Mouse (Mus musculus) embryonic facial prominence, embryonic 11.5 days (tissue): Measurements from ENCODE around the gene Gna11. TPM values are rescaled to one million over a fixed set of nuclear protein-coding genes. Genes with fewer than 3 reads are reported as not detected.

Source experiments
- ATAC-seq: fragments of 200-750 bp; cut with Nextera tagmentation; replicated peaks from 2 replicates; pipeline ENCODE4 v1.8.0; 2017; ENCODE audit warnings: low read depth; ENCODE audit not compliant: insufficient number of reproducible peaks, low FRiP score, low TSS enrichment
- DNase-seq: peaks from one replicate; pipeline ENCODE4 v3.0.0-alpha.2; 2015; ENCODE audit warnings: low spot score
- H3K27ac ChIP-seq: fragments of 300-500 bp; sonication (generic); replicated peaks from 2 replicates; pipeline ENCODE4 v1.5.1; 2014; ENCODE audit warnings: mild to moderate bottlenecking, low read depth, low read length, control low read depth
- H3K27me3 ChIP-seq: fragments of 300-500 bp; sonication (generic); 2 replicates; pipeline ENCODE4 v1.6.1; 2014; ENCODE audit warnings: mild to moderate bottlenecking, low read length, moderate library complexity, mixed read lengths; ENCODE audit not compliant: control insufficient read depth, insufficient read depth
- H3K36me3 ChIP-seq: fragments of 300-500 bp; sonication (generic); replicated peaks from 2 replicates; pipeline ENCODE4 v1.6.1; 2014; ENCODE audit warnings: low read depth, mild to moderate bottlenecking, low read length, moderate library complexity, mixed read lengths; ENCODE audit not compliant: control insufficient read depth, insufficient read depth
- H3K4me1 ChIP-seq: fragments of 300-500 bp; sonication (generic); 2 replicates; pipeline ENCODE4 v1.6.1; 2014; ENCODE audit warnings: low read length, mixed read lengths; ENCODE audit not compliant: control insufficient read depth, insufficient read depth
- H3K4me2 ChIP-seq: fragments of 300-500 bp; sonication (generic); 2 replicates; pipeline ENCODE4 v1.6.1; 2014; ENCODE audit warnings: low read depth, mild to moderate bottlenecking, control low read depth, low read length, moderate library complexity
- H3K4me3 ChIP-seq: fragments of 300-500 bp; sonication (generic); 2 replicates; pipeline ENCODE4 v1.5.1; 2014; ENCODE audit warnings: low read depth, low read length, control low read depth
- H3K9ac ChIP-seq: fragments of 300-500 bp; sonication (generic); replicated peaks from 2 replicates; pipeline ENCODE4 v1.6.1; 2014; ENCODE audit warnings: mild to moderate bottlenecking, control low read depth, low read length
- H3K9me3 ChIP-seq: fragments of 300-500 bp; sonication (generic); replicated peaks from 2 replicates; pipeline ENCODE4 v1.6.1; 2016; ENCODE audit warnings: mild to moderate bottlenecking, low read length, inconsistent platforms, mixed read lengths; ENCODE audit not compliant: control insufficient read depth
- WGBS: fragments of 180-500 bp; shearing (Covaris S2); extraction: QIAGEN DNeasy Blood & Tissue Kit; methylation state at CpG from one replicate; pipeline ENCODE4 v1.1.7; 2014; 5-methylcytosine and 5-hydroxymethylcytosine counted together
- polyA plus RNA-seq: library from polyadenylated mRNA; unstranded; fragments of >200 nt; fragmentation: Nextera tagmentation; extraction: Ambion mirVana; gene quantifications from 2 replicates; pipeline ENCODE4 v1.2.1, GENCODE M21; 2014

Gene Gna11
- polyA plus RNA-seq, 1 experiment from 2014 or later, result 62.0 TPM

DNA sequence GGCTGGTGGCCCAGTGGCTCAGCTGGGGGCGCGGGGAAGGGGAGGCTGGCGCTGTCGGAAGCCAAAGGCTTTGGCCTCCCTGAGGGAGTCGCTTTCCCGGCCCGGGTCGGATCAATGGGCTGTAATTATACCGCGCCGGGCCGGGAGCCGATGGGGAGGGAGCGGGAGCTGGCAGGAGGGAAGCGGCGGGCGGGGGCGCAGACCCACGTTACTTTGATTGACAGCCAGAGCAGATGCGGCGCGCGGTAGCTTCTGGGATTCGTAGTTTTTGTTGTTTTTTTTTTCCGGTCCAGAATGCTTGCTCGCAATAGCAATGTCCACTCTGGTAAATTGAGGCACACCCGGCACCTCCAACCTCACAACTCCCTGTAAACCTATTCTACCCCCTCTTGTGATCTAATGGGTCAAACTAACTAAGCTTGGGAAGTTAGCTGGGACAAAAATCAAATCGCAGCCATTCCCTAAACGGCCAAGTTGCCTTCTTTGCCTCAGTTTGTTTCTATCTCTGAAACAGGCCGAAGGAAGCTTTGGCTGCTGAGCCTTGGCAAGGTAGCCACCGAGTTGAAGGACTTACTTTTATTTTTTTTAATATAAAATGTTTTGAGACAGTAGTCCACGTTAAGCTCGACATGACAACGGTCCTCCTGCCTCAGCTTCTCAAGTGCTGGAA is 26.0 kb upstream of the Gna11 start:
- peak overlapping the region; percentile 82 for H3K27ac ChIP-seq
- H3K27me3 ChIP-seq, result peaks cover 12% of the 10 kb centered on the region
- H3K9me3 ChIP-seq, result no peaks in the 10 kb centered on the region
- ATAC-seq, result peak; percentile 62
- H3K9ac ChIP-seq, result no peak overlapping the region
- under 1% methylated on average over 34 of the region's 34 CpGs for WGBS
- H3K36me3 ChIP-seq, result no peaks in the 10 kb centered on the region
- peak overlapping the region; percentile 36 for H3K4me2 ChIP-seq
- peak; percentile 98 for DNase-seq
- H3K4me1 ChIP-seq, result peaks cover 30% of the 10 kb centered on the region
- peak overlapping the region; percentile 19 for H3K4me3 ChIP-seq

- H3K9ac ChIP-seq, result no peak overlapping the region; the same call in 1 of the 2 replicates
- 0% methylated on average over 8 of the region's 11 CpGs for WGBS
These were observed 25.3 kb upstream of the Gna11 start for GRCm38 (mm10) chr10:81570238-81570800.

GRCm38 (mm10) chr10:81569507-81570237 is 24.7 kb upstream of the Gna11 start:
- peaks cover 12% of the 10 kb centered on the region for H3K27me3 ChIP-seq
- no peaks in the 10 kb centered on the region for H3K9me3 ChIP-seq
- peaks cover 5% of the 10 kb centered on the region for H3K36me3 ChIP-seq
- peaks cover 26% of the 10 kb centered on the region for H3K4me1 ChIP-seq
- DNase-seq (no peak), ATAC-seq (no peak)
- peak overlapping the region; percentile 13; the same call in 1 of the 2 replicates for H3K4me2 ChIP-seq
- WGBS, result 40% methylated on average over 9 of the region's 9 CpGs
- peak overlapping the region; percentile 82 for H3K27ac ChIP-seq
- no peak overlapping the region for H3K4me3 ChIP-seq
- no peak overlapping the region for H3K9ac ChIP-seq

More at GRCm38 (mm10) chr10:81570238-81570800, 25.3 kb upstream of the Gna11 start:
- Histone ChIP-seq H3K36me3 (peaks cover 5% of the 10 kb centered on the region), H3K4me2 (peak overlapping the region; percentile 36), H3K4me3 (peak overlapping the region; percentile 19; the same call in 1 of the 2 replicates), H3K9me3 (no peaks in the 10 kb centered on the region), H3K27ac (peak overlapping the region; percentile 82), H3K4me1 (peaks cover 27% of the 10 kb centered on the region), H3K27me3 (peaks cover 12% of the 10 kb centered on the region)
- no peak for ATAC-seq
- peak; percentile 80 for DNase-seq

DNA sequence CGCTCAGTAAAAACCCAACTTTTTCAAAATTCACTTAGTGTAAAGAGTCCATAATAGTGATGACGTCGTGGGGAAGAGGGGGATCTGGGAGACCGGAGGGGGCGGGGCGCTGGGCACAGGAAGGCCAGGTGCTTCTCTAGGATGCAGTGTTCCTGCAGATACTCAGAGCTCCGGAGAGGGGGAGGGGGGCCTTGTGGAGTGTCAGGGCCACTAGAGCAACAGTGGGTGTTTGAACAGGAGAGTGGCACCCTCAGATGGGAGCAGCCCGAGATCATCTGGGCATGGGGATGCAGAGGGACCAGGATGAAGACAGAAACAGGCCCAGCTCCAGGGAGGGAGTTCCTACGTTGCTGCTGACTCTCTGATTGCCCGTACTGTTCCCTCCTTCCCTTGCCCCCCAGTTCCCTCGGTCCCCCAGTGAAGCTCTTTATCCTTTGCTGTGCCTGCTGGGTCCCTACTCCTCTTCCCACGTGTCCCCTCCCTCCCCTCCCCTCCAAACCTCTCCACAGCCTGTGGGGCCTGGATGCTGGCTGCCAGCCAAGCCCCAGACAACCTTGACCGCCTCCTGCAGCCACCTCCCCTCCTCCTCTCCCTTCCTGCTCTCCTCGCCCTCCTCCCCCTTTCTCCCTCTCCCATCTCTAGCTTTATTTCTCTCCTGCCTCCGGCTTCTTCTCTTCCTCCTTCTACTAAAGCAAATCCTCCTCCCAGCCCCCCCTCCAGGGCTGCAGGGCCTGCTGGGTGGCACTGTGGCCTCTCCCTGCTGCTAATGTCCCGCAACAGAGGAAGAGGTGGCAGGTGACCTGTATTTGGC is 23.6 kb upstream of the Gna11 start:
- peaks cover 7% of the 10 kb centered on the region; the same call in 1 of the 2 replicates for H3K27me3 ChIP-seq
- no peak overlapping the region for H3K4me3 ChIP-seq
- H3K36me3 ChIP-seq, result peaks cover 5% of the 10 kb centered on the region
- 9% methylated on average over 16 of the region's 16 CpGs for WGBS
- peak overlapping the region; percentile 82 for H3K27ac ChIP-seq
- peak overlapping the region; percentile 1; the same call in 1 of the 2 replicates for H3K9ac ChIP-seq
- ATAC-seq, result peak; percentile 7
- H3K9me3 ChIP-seq, result no peaks in the 10 kb centered on the region
- H3K4me2 ChIP-seq, result peak overlapping the region; percentile 34
- peak; percentile 85 for DNase-seq
- H3K4me1 ChIP-seq, result peaks cover 26% of the 10 kb centered on the region

DNA sequence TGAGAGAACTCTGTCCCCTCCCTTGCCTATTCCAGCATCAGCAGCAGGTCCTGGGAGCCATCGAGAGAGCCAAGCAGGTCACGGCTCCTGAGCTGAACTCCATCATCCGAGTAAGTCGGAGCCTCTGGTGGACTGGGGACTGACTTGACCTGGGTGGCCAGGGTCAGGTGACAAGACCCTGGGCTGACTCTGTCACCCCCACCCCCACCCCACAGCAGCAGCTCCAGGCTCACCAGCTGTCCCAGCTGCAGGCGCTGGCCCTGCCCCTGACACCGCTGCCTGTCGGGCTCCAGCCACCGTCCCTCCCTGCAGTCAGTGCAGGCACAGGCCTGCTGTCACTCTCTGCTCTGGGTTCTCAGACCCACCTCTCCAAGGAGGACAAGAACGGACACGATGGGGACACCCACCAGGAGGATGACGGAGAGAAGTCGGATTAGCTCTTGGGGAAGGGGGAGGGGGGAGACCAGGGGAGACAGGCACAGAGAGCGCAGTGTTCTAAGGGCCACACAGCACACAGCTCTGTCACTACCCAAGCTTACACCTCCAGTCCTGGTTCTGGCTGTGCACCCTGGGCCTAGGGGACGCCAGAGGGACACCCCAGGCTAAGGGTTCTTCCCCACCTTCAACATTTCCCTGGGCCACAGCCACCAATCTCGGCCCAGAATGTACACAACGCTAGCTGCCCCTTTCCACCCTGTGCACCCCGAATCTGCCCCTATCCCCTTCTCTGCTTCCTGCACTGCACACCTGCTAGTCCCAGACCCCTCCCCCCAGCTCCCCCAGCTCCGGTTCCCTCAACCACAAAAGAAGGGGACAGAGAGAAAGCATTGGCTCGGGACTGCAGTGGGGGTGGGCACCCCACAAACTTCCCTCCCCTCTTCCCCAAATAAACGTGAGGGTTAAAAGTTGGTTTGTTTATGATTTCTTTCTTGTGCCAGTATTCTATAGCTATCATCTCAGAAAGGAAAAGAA is 20.6 kb upstream of the Gna11 start:
- Histone ChIP-seq H3K4me3 (no peak overlapping the region), H3K36me3 (peaks cover 5% of the 10 kb centered on the region), H3K27me3 (no peaks in the 10 kb centered on the region), H3K27ac (no peak overlapping the region), H3K4me2 (peak overlapping the region; percentile 16; the same call in 1 of the 2 replicates), H3K4me1 (peaks cover 32% of the 10 kb centered on the region), H3K9me3 (no peaks in the 10 kb centered on the region), H3K9ac (no peak overlapping the region)
- no peak for DNase-seq
- ATAC-seq, result no peak
- WGBS, result 23% methylated on average over 19 of the region's 20 CpGs

GRCm38 (mm10) chr10:81564734-81565133 is 19.7 kb upstream of the Gna11 start:
- no peak overlapping the region for H3K27ac ChIP-seq
- WGBS, result 12% methylated on average over 10 of the region's 10 CpGs
- DNase-seq, result peak; percentile 79
- ATAC-seq, result no peak
- H3K9me3 ChIP-seq, result no peaks in the 10 kb centered on the region
- H3K4me3 ChIP-seq, result no peak overlapping the region
- no peak overlapping the region for H3K9ac ChIP-seq
- peaks cover 5% of the 10 kb centered on the region for H3K36me3 ChIP-seq
- H3K4me2 ChIP-seq, result no peak overlapping the region
- no peaks in the 10 kb centered on the region for H3K27me3 ChIP-seq
- H3K4me1 ChIP-seq, result peaks cover 25% of the 10 kb centered on the region

GRCm38 (mm10) chr10:81564216-81564615 is 19.2 kb upstream of the Gna11 start:
- H3K4me1 ChIP-seq, result peaks cover 20% of the 10 kb centered on the region
- H3K36me3 ChIP-seq, result peaks cover 5% of the 10 kb centered on the region
- no peak overlapping the region for H3K27ac ChIP-seq
- H3K4me2 ChIP-seq, result peak overlapping the region; percentile 41
- H3K9ac ChIP-seq, result peak overlapping the region; percentile 44; the same call in 1 of the 2 replicates
- 2% methylated on average over 10 of the region's 10 CpGs for WGBS
- H3K9me3 ChIP-seq, result no peaks in the 10 kb centered on the region
- ATAC-seq (0 out of 2 replicates have a peak, but pooled peaks have one; percentile 8), DNase-seq (no peak)
- H3K4me3 ChIP-seq, result peak overlapping the region; percentile 14; the same call in 1 of the 2 replicates
- no peaks in the 10 kb centered on the region for H3K27me3 ChIP-seq
